Mouse (Mus musculus): Measurements from ENCODE around the gene Pacsin2.
A peak's percentile ranks its signal among the peaks of the same experiment; 100 is the strongest.

GRCm38 (mm10) chr15:83408692-83409442 lies 55.5 kb downstream of the Pacsin2 start:
- TF ChIP-seq POLR2AphosphoS2 (IDR thresholded peaks at IDR 0.05; ENCODE audit: low read depth, low read length) (no peak), CTCF (conservative IDR thresholded peaks at IDR 0.05 in 1 of 2, IDR thresholded peaks at IDR 0.05 in 1 of 2; ENCODE audit: low read depth in 2 of 2, low read length in 2 of 2) (peak in 1 of 2 experiments; percentile 11; a peak in 1 of 4 replicates), NELFE (IDR thresholded peaks at IDR 0.05; ENCODE audit: low read depth, low read length) (no peak)

Data from CH12.LX (cell line).